Mouse (Mus musculus): ENCODE results near the gene Oprm1. TPM values are rescaled to one million over a fixed set of nuclear protein-coding genes. Genes with fewer than 3 reads are reported as not detected.

Gene Oprm1
- total and polyA plus RNA-seq, 2 experiments from 2014 or later: 2.4 to 12.3 TPM

DNA sequence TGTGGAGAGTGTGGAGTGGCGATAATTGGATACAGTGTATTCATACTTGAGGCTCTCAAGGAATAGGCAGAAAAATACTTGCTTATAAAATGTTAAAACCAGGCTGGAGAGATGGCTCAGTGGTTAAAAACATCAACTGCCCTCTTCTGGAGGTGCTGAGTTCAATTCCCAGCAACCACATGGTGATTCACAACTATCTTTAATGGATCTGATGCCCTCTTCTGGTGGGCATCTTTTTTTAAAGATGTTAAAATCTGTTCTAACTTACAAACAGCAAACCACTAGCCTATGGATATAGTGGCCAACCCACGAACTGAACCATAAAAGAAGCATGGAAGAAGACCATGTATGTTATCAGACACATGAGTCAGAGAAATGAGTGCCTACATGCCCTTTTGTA is 310.8 kb downstream of the Oprm1 start:
- Histone ChIP-seq H3K36me3 (ENCODE audit: insufficient read depth) (no peaks in the 10 kb centered on the region), H3K9me3 (ENCODE audit: low read length) (no peaks in the 10 kb centered on the region), H3K9ac (no peak overlapping the region), H3K27ac (ENCODE audit: low read depth, low read length) (no peak overlapping the region), H3K4me3 (ENCODE audit: low read depth, low read length) (no peak overlapping the region), H3K4me1 (ENCODE audit: insufficient read depth) (no peaks in the 10 kb centered on the region), H3K4me2 (ENCODE audit: low read depth) (no peak overlapping the region), H3K27me3 (ENCODE audit: insufficient read depth, low read length) (no peaks in the 10 kb centered on the region)
- no peak for DNase-seq
- 91% methylated on average over 2 of the region's 2 CpGs for whole genome bisulfite sequencing
- no peak for TF ChIP-seq CTCF (IDR thresholded peaks at IDR 0.05; ENCODE audit: low read depth)
- ATAC-seq: no peak

DNA sequence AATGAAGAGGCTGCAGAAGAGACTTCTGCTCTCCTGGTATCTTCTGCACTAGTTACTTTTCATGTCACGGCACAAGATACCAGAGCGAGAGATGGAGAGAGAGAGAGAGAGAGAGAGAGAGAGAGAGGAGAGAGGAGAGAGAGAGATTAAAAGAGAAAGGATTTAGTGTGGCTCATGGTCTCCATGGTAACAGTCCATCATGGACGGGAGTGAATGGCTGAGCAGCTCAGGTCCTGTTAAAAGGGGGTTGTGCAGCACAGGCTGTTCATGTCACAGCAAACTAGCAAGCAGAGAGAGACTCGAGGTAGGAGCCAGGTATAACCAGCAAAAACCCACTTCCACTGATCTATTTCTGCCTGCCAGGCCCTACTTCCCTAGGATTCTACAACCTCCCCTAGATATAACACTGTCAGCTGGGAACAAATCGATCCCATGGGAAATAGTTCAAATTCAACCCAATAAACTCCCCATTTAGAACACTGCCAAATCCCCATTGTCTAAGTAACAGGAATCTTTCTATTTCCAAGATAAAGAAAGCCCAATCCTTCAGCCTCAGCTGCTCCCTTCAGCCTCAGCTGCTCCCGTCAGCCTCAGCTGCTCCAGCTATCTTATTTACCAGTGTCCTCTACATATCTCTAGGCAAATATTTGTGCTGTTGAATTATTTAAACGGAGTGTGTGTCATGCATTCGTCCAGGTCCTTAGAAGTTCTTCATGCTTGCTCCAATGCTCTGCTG is 312.0 kb downstream of the Oprm1 start:
- WGBS: 33% methylated on average over 8 of the region's 8 CpGs
- DNase-seq (no peak), ATAC-seq (peak; percentile 83)
- no peaks in the 10 kb centered on the region for H3K9me3 ChIP-seq (ENCODE audit: low read length)
- no peaks in the 10 kb centered on the region for H3K27me3 ChIP-seq (ENCODE audit: insufficient read depth, low read length)
- no peaks in the 10 kb centered on the region for H3K36me3 ChIP-seq (ENCODE audit: insufficient read depth)
- no peaks in the 10 kb centered on the region for H3K4me1 ChIP-seq (ENCODE audit: insufficient read depth)
- no peak overlapping the region for H3K4me2 ChIP-seq (ENCODE audit: low read depth)
- no peak overlapping the region for H3K9ac ChIP-seq
- H3K4me3 ChIP-seq (ENCODE audit: low read depth, low read length): no peak overlapping the region
- no peak for TF ChIP-seq CTCF (IDR thresholded peaks at IDR 0.05; ENCODE audit: low read depth)
- H3K27ac ChIP-seq (ENCODE audit: low read depth, low read length): no peak overlapping the region

- H3K4me1 ChIP-seq (ENCODE audit: insufficient read depth): no peaks in the 10 kb centered on the region
- no peak overlapping the region for H3K9ac ChIP-seq
- DNase-seq (no peak), ATAC-seq (no peak)
- TF ChIP-seq CTCF (IDR thresholded peaks at IDR 0.05; ENCODE audit: low read depth): no peak
- H3K36me3 ChIP-seq (ENCODE audit: insufficient read depth): no peaks in the 10 kb centered on the region
- H3K4me2 ChIP-seq (ENCODE audit: low read depth): no peak overlapping the region
- no peaks in the 10 kb centered on the region for H3K27me3 ChIP-seq (ENCODE audit: insufficient read depth, low read length)
- H3K9me3 ChIP-seq (ENCODE audit: low read length): no peaks in the 10 kb centered on the region
- H3K27ac ChIP-seq (ENCODE audit: low read depth, low read length): no peak overlapping the region
- 87% methylated on average over 5 of the region's 5 CpGs for WGBS
- H3K4me3 ChIP-seq (ENCODE audit: low read depth, low read length): no peak overlapping the region
Measured at GRCm38 (mm10) chr10:7070924-7071323, 312.6 kb downstream of the Oprm1 start.

- Histone ChIP-seq H3K27me3 (ENCODE audit: insufficient read depth, low read length) (no peaks in the 10 kb centered on the region), H3K36me3 (ENCODE audit: insufficient read depth) (no peaks in the 10 kb centered on the region), H3K4me1 (ENCODE audit: insufficient read depth) (no peaks in the 10 kb centered on the region), H3K27ac (ENCODE audit: low read depth, low read length) (no peak overlapping the region), H3K4me3 (ENCODE audit: low read depth, low read length) (no peak overlapping the region), H3K9ac (no peak overlapping the region), H3K9me3 (ENCODE audit: low read length) (no peaks in the 10 kb centered on the region), H3K4me2 (ENCODE audit: low read depth) (no peak overlapping the region)
- ATAC-seq (no peak), DNase-seq (no peak)
- WGBS: 96% methylated on average over 2 of the region's 2 CpGs
- TF ChIP-seq CTCF (IDR thresholded peaks at IDR 0.05; ENCODE audit: low read depth): no peak
Measured at GRCm38 (mm10) chr10:7074231-7074630, 315.9 kb downstream of the Oprm1 start.

DNA sequence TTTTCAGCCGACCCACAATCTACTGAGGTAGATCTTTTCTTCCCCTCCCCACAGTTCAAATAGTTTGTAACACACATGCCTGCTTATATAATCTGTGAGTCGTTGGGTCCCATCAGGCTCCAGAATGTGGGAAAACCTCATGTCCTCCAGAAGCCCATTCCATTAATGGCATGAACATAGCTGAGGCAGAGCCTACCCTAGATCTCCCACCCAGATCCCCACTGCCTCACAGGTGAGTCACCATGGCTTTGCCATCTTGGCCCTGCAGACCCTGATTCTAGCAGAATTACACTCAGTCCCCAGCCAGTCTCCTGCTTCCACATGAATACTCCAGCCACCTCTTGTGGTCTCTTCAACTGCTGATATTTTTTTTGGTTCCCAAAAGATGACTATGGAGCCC is 317.4 kb downstream of the Oprm1 start:
- WGBS: 94% methylated on average over 2 of the region's 2 CpGs
- DNase-seq: no peak
- Histone ChIP-seq H3K4me3 (ENCODE audit: low read depth, low read length) (no peak overlapping the region), H3K9me3 (ENCODE audit: low read length) (no peaks in the 10 kb centered on the region), H3K27me3 (ENCODE audit: insufficient read depth, low read length) (no peaks in the 10 kb centered on the region), H3K36me3 (ENCODE audit: insufficient read depth) (no peaks in the 10 kb centered on the region), H3K4me2 (ENCODE audit: low read depth) (no peak overlapping the region), H3K4me1 (ENCODE audit: insufficient read depth) (no peaks in the 10 kb centered on the region), H3K9ac (no peak overlapping the region), H3K27ac (ENCODE audit: low read depth, low read length) (no peak overlapping the region)
- ATAC-seq: no peak
- TF ChIP-seq CTCF (IDR thresholded peaks at IDR 0.05; ENCODE audit: low read depth): no peak

DNA sequence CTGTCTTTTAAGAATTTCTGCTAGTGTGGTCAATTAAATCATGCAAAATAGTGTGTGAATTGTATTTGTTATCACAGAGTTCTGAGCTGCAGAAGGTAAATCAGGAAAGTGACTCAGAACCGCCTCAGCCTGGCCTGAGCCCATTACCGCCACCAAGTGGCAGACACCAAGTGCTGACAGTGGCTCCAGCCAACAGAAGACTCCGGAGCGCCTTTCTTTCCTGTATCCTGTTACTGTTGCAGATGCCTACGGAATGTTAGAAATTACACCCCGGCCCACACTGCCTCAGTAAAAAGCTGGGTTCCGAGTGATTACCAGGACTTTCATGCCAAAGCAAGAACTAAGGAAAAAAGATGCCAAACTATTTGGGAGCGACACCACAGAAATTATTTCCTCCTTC is 317.9 kb downstream of the Oprm1 start:
- no peak overlapping the region for H3K27ac ChIP-seq (ENCODE audit: low read depth, low read length)
- peak; percentile 82 for DNase-seq
- no peaks in the 10 kb centered on the region for H3K27me3 ChIP-seq (ENCODE audit: insufficient read depth, low read length)
- no peak overlapping the region for H3K4me2 ChIP-seq (ENCODE audit: low read depth)
- no peaks in the 10 kb centered on the region for H3K36me3 ChIP-seq (ENCODE audit: insufficient read depth)
- WGBS: 12% methylated on average over 8 of the region's 8 CpGs
- TF ChIP-seq CTCF (IDR thresholded peaks at IDR 0.05; ENCODE audit: low read depth): peak; percentile 84
- no peaks in the 10 kb centered on the region for H3K9me3 ChIP-seq (ENCODE audit: low read length)
- ATAC-seq: peak; percentile 92
- no peak overlapping the region for H3K9ac ChIP-seq
- H3K4me1 ChIP-seq (ENCODE audit: insufficient read depth): no peaks in the 10 kb centered on the region
- H3K4me3 ChIP-seq (ENCODE audit: low read depth, low read length): no peak overlapping the region

DNA sequence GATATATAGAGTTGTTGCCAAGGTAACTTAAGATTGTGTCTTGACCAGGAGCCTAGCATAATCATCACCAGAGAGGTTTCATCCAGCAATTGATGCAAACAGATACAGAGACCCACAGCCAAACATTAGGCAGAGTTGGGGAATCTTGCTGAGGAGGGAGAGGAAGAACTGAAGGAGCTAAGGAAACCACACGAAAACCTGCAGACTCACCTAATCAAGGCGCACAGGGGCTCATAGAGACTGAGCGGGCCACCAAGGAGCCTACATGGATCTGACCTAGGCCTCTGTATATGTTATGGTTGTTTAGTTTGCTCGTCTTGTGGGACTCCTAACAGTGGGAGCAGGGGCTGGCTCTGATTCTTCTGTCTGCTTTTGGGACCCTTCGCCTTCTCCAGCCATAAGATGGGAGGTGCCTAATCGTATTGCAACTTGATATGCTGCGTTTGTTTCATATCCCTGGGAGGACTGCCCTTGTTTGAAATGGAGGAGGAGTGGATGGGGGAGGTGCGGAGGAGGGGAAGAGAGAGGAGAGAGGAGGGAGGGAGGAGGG is 318.4 kb downstream of the Oprm1 start:
- Histone ChIP-seq H3K9me3 (ENCODE audit: low read length) (no peaks in the 10 kb centered on the region), H3K4me3 (ENCODE audit: low read depth, low read length) (no peak overlapping the region), H3K27me3 (ENCODE audit: insufficient read depth, low read length) (no peaks in the 10 kb centered on the region), H3K9ac (no peak overlapping the region), H3K36me3 (ENCODE audit: insufficient read depth) (no peaks in the 10 kb centered on the region), H3K4me2 (ENCODE audit: low read depth) (no peak overlapping the region), H3K4me1 (ENCODE audit: insufficient read depth) (no peaks in the 10 kb centered on the region), H3K27ac (ENCODE audit: low read depth, low read length) (no peak overlapping the region)
- 61% methylated on average over 7 of the region's 8 CpGs for WGBS
- ATAC-seq (0 out of 2 replicates have a peak, but pooled peaks have one; percentile 14), DNase-seq (no peak)
- TF ChIP-seq CTCF (IDR thresholded peaks at IDR 0.05; ENCODE audit: low read depth): no peak

Data from forebrain, postnatal 0 days (tissue).